Mouse (Mus musculus): Measurements from ENCODE around the gene H2-Ob.

- no peak for TF ChIP-seq EP300 (optimal IDR thresholded peaks at IDR 0.05)
- no peak for TF ChIP-seq CTCF (IDR thresholded peaks at IDR 0.05; ENCODE audit: low read depth)
Measured at GRCm38 (mm10) chr17:34270230-34270629, 31.5 kb downstream of the H2-Ob start.

Measured in stomach, postnatal 0 days (tissue).